Mouse (Mus musculus): ENCODE data around the gene Meox2. TPM values are rescaled to one million over a fixed set of nuclear protein-coding genes. Genes with fewer than 3 reads are reported as not detected.

Gene Meox2
- total RNA-seq, 2 experiments from 2014 or later, result 24.6 to 30.9 TPM

Other genes with a start within 250 kb of the Meox2 start
- gene Agmo, start 133.1 kb downstream of the Meox2 start, total RNA-seq (2021), result 1 to 10 TPM in 1 of 2 experiments, under 1 TPM in 1; 0.99 to 1.5 TPM